Mouse (Mus musculus): ENCODE results near the gene Mylpf. TPM values are rescaled to one million over a fixed set of nuclear protein-coding genes. Genes with fewer than 3 reads are reported as not detected.
A peak's percentile ranks its signal among the peaks of the same experiment; 100 is the strongest.
"Not testable (repeated sequence)": the region's sequence is repeated elsewhere in the genome, so short reads cannot be mapped to it uniquely, and the experiment has no call there.

Gene Mylpf
- polyA plus RNA-seq (2012; rRNA removed): 2.0 and 2.2 TPM in 2 replicates

- TF ChIP-seq CTCF (IDR thresholded peaks at IDR 0.05; ENCODE audit: extremely low read depth, insufficient read depth, low read length) (peak; percentile 54), POLR2A (IDR thresholded peaks at IDR 0.05; ENCODE audit: extremely low read depth, insufficient read depth, low read length) (peak; percentile 99)
- H3K27ac ChIP-seq (ENCODE audit: insufficient read depth, low read length): peak within 1 kb of the TSS; percentile 5
- H3K4me3 ChIP-seq (ENCODE audit: insufficient read depth, low read length): peak within 1 kb of the TSS; percentile 61
- peaks cover 2% of the 10 kb centered on the region; the same call in 1 of the 2 replicates for H3K4me1 ChIP-seq (ENCODE audit: control insufficient read depth, insufficient read depth, low read length)
Observed at GRCm38 (mm10) chr7:127208553-127209438, at the start of gene Mylpf. Gene Mylpf, plus strand, starts transcription at chr7:127208890.

DNA sequence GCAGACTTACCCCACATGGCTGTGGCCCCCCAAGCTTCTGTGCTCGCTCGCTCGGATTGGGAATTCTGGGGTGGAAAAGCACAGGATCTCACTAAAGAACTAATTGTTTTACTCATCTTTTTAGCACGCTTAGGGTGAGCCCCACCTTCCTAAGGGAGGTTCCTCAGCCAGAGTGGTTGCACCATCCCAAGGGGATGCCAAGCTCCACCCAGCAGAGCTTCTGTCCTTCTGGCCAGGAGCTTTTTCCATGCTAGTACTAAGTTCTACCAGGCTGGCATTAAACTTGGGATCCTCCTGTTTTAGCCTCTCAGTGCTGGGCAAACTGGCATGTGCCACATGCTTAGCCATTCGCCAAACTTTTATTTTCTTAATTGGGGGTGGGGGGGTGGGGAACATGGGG lies 46.1 kb upstream of the Mylpf start:
- Histone ChIP-seq H3K4me1 (ENCODE audit: control insufficient read depth, insufficient read depth, low read length) (no peaks in the 10 kb centered on the region), H3K27ac (ENCODE audit: insufficient read depth, low read length) (no peak overlapping the region), H3K4me3 (ENCODE audit: insufficient read depth, low read length) (no peak overlapping the region)
- TF ChIP-seq POLR2A (IDR thresholded peaks at IDR 0.05; ENCODE audit: extremely low read depth, insufficient read depth, low read length) (no peak), CTCF (IDR thresholded peaks at IDR 0.05; ENCODE audit: extremely low read depth, insufficient read depth, low read length) (no peak)

GRCm38 (mm10) chr7:127164002-127164401 lies 44.7 kb upstream of the Mylpf start:
- TF ChIP-seq POLR2A (IDR thresholded peaks at IDR 0.05; ENCODE audit: extremely low read depth, insufficient read depth, low read length): no peak
- TF ChIP-seq CTCF (IDR thresholded peaks at IDR 0.05; ENCODE audit: extremely low read depth, insufficient read depth, low read length): no peak

DNA sequence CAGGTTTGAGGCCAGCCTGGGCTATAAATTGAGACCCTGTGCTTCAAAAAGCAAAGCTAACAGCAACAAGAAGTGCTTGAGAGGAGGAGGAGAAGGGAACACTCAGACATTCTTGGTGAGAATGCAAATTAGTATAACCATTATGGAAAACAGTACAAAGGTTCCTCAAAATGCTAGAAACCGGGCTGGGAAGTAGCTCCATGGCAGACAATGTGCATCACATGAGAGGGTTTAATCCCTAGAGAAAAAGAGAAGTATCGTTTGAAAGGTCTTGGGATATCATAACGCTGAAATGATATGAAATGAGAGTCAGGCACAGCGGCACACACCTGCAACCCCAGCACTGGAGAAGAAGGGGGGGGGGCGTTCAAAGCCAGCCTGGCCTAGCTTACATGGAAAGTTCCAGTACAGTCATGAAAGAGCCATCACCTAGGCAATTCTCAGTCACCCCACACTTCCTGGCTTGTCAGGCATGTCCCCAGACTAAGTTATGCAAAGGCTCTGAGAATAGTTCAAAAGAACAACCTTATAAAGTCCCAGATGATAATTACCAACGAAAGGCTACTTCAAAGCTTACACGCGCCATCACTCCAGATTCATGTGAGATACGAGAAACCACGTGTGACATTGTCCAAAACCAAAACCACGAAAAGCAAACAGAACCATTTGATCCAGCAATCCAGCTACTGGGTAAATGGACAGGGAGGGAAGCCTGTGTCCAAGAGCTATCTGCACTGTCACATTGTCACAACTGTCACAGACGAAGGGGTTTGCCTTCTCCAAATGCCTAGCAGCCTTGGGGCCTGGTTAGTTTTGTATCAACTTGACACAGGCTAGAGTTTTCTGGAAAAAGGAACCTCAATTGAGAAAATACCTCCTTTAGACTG lies 42.8 kb upstream of the Mylpf start:
- Histone ChIP-seq H3K4me3 (ENCODE audit: insufficient read depth, low read length) (no peak overlapping the region), H3K27ac (ENCODE audit: insufficient read depth, low read length) (no peak overlapping the region), H3K4me1 (ENCODE audit: control insufficient read depth, insufficient read depth, low read length) (no peaks in the 10 kb centered on the region)
- TF ChIP-seq CTCF (IDR thresholded peaks at IDR 0.05; ENCODE audit: extremely low read depth, insufficient read depth, low read length): no peak
- no peak for TF ChIP-seq POLR2A (IDR thresholded peaks at IDR 0.05; ENCODE audit: extremely low read depth, insufficient read depth, low read length)

More at GRCm38 (mm10) chr7:127164002-127164401, 44.7 kb upstream of the Mylpf start:
- H3K27ac ChIP-seq (ENCODE audit: insufficient read depth, low read length): no peak overlapping the region
- H3K4me3 ChIP-seq (ENCODE audit: insufficient read depth, low read length): no peak overlapping the region
- no peaks in the 10 kb centered on the region for H3K4me1 ChIP-seq (ENCODE audit: control insufficient read depth, insufficient read depth, low read length)

DNA sequence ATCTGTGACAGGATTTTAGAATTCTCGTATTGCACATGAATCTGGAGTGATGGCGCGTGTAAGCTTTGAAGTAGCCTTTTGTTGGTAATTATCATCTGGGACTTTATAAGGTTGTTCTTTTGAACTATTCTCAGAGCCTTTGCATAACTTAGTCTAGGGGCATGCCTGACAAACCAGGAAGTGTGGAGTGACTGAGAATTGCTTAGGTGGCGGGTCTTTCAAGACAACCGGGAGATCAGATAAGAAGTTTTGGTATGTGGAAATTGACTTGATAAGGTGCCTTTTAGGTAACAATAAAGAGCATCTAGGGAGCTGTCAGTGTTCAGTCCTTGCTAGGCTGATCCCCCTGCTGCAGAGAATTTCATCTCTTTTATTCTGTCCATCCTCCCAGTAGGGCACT lies 42.2 kb upstream of the Mylpf start:
- H3K4me1 ChIP-seq (ENCODE audit: control insufficient read depth, insufficient read depth, low read length): no peaks in the 10 kb centered on the region
- no peak overlapping the region for H3K27ac ChIP-seq (ENCODE audit: insufficient read depth, low read length)
- TF ChIP-seq CTCF (IDR thresholded peaks at IDR 0.05; ENCODE audit: extremely low read depth, insufficient read depth, low read length): no peak
- TF ChIP-seq POLR2A (IDR thresholded peaks at IDR 0.05; ENCODE audit: extremely low read depth, insufficient read depth, low read length): no peak

GRCm38 (mm10) chr7:127176937-127177336 lies 31.8 kb upstream of the Mylpf start:
- TF ChIP-seq POLR2A (IDR thresholded peaks at IDR 0.05; ENCODE audit: extremely low read depth, insufficient read depth, low read length): no peak
- TF ChIP-seq CTCF (IDR thresholded peaks at IDR 0.05; ENCODE audit: extremely low read depth, insufficient read depth, low read length): no peak
- H3K4me1 ChIP-seq (ENCODE audit: control insufficient read depth, insufficient read depth, low read length): no peaks in the 10 kb centered on the region
- no peak overlapping the region for H3K4me3 ChIP-seq (ENCODE audit: insufficient read depth, low read length)
- no peak overlapping the region for H3K27ac ChIP-seq (ENCODE audit: insufficient read depth, low read length)

More for the DNA sequence above, 42.2 kb upstream of the Mylpf start:
- no peak overlapping the region for H3K4me3 ChIP-seq (ENCODE audit: insufficient read depth, low read length)

- H3K27ac ChIP-seq (ENCODE audit: insufficient read depth, low read length): no peak overlapping the region
- no peak overlapping the region for H3K4me3 ChIP-seq (ENCODE audit: insufficient read depth, low read length)
- no peaks in the 10 kb centered on the region for H3K4me1 ChIP-seq (ENCODE audit: control insufficient read depth, insufficient read depth, low read length)
- TF ChIP-seq POLR2A (IDR thresholded peaks at IDR 0.05; ENCODE audit: extremely low read depth, insufficient read depth, low read length) (no peak), CTCF (IDR thresholded peaks at IDR 0.05; ENCODE audit: extremely low read depth, insufficient read depth, low read length) (no peak)
Observed at GRCm38 (mm10) chr7:127180783-127181182, 27.9 kb upstream of the Mylpf start.

DNA sequence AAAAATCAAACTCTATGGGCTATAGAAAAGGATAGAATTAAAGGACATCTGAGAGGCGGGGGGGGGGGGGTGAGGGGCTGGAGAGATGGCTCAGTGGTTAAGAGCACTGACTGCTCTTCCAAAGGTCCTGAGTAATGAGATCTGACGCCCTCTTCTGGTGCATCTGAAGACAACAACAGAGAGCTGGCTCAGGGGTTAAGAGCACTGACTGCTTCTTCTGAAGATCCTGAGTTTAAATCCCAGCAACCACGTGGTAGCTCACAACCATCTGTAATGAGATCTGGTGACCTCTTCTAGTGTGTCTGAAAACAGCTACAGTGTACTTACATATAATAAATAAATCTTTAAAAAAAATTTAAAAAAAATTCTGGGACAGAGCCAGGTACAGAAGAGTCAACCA lies 27.0 kb upstream of the Mylpf start:
- not testable (repeated sequence) for H3K27ac ChIP-seq (ENCODE audit: insufficient read depth, low read length); H3K4me3 ChIP-seq (ENCODE audit: insufficient read depth, low read length); H3K4me1 ChIP-seq (ENCODE audit: control insufficient read depth, insufficient read depth, low read length)

- no peak overlapping the region for H3K4me3 ChIP-seq (ENCODE audit: insufficient read depth, low read length)
- TF ChIP-seq POLR2A (IDR thresholded peaks at IDR 0.05; ENCODE audit: extremely low read depth, insufficient read depth, low read length) (no peak), CTCF (IDR thresholded peaks at IDR 0.05; ENCODE audit: extremely low read depth, insufficient read depth, low read length) (no peak)
Observed at GRCm38 (mm10) chr7:127183345-127183744, 25.3 kb upstream of the Mylpf start.

More at GRCm38 (mm10) chr7:127183345-127183744, 25.3 kb upstream of the Mylpf start:
- no peaks in the 10 kb centered on the region for H3K4me1 ChIP-seq (ENCODE audit: control insufficient read depth, insufficient read depth, low read length)
- no peak overlapping the region for H3K27ac ChIP-seq (ENCODE audit: insufficient read depth, low read length)
